Mouse (Mus musculus) Patski (cell line): Measurements from ENCODE around the gene Cpm. TPM values are rescaled to one million over a fixed set of nuclear protein-coding genes. Genes with fewer than 3 reads are reported as not detected.

Source experiments
- ATAC-seq: fragments of 100-300 bp; one replicate; pipeline ENCODE4 v1.8.0; 2021
- CTCF ChIA-PET: fragments of 350-600 bp; sonication (Branson Sonifier 250); formaldehyde crosslinking; loops from one replicate; lab custom pipeline; 2022; ENCODE audit warnings: inconsistent platforms; lab: Charles Lee
- POLR2A ChIA-PET: fragments of 350-600 bp; sonication (Branson Sonifier 250); formaldehyde crosslinking; loops from one replicate; lab custom pipeline; 2022; ENCODE audit warnings: antibody characterized with exemption, inconsistent platforms; lab: Charles Lee
- DNase-seq: peaks from one replicate; pipeline ENCODE4 v3.0.0-alpha.2; 2011; ENCODE audit warnings: low read depth, low spot score
- H3K27me3 ChIP-seq: fragments of 371-371 bp; one replicate; pipeline ENCODE4 v1.5.1; 2021
- CTCF ChIP-seq: fragments of 100-300 bp; IDR thresholded peaks from one replicate; pipeline ENCODE4 v1.5.1; 2021
- in situ Hi-C: fragments of 300-500 bp; cut with MboI; formaldehyde crosslinking; loops from 3 replicates; pipeline ENCODE4 v1.11.1; 2018; ENCODE audit warnings: low pct_unique_long_range_greater_than_20kb, mixed read lengths
- polyA plus RNA-seq: library from polyadenylated mRNA; unstranded; gene quantifications from one replicate; pipeline ENCODE4 v1.2.3, GENCODE M21; 2021

Cpm gene
- polyA plus RNA-seq, 1 experiment from 2014 or later = 1.4 TPM

GRCm38 (mm10) chr10:117659430-117659813 is 30.1 kb downstream of the Cpm start:
- in situ Hi-C loops = loop anchor here (25.0 kb wide), 1 partner anchor 397 kb away; no protein-coding TSS in a partner anchor
- ChIA-PET POLR2A (no interaction called here), CTCF (no interaction called here)
- no peaks in the 10 kb centered on the region for H3K27me3 ChIP-seq
- TF ChIP-seq CTCF = no peak
- ATAC-seq (no peak), DNase-seq (no peak)

GRCm38 (mm10) chr10:117659819-117660218 is 30.5 kb downstream of the Cpm start:
- no peaks in the 10 kb centered on the region for H3K27me3 ChIP-seq
- in situ Hi-C loops = loop anchor here (25.0 kb wide), 1 partner anchor 398 kb away; no protein-coding TSS in a partner anchor
- ChIA-PET CTCF (no interaction called here), POLR2A (no interaction called here)
- no peak for TF ChIP-seq CTCF
- ATAC-seq = no peak
- DNase-seq = no peak

DNA sequence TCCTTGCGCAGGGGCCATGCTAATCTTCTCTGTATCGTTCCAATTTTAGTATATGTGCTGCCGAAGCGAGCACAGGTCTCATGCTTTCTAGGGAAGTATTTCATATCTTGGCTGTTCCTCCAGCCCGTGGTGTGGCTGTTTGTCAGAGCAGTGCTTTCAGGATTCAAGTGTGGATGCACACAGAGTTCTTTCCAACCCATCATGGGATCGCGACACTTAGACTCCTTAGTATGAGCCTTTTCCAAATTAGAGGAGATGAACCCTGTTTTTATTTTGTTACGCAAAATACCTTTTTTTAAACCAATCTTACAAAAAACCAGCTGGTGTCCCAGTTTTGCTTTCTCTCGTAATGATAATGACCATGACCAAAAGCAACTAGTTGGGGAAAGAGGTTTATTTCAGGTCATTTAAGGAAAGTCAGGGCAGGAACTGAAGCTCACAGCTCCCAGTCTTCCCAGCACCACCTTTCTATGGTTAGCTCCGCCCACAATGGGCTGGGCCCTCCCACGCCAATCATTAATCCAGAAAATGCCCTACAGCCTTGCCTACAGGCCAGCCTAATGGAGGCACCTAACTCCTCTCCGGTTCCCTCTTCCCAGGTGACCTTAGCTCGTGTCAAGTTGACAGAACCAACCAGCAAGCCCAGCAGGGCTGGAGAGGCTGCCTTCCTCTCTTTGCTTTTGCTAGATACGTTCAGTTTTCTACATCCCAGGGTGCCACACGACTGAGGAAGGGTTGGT is 33.2 kb downstream of the Cpm start:
- TF ChIP-seq CTCF = no peak
- H3K27me3 ChIP-seq = no peaks in the 10 kb centered on the region
- in situ Hi-C loops = loop anchor here (25.0 kb wide), 1 partner anchor 400 kb away; no protein-coding TSS in a partner anchor
- CTCF ChIA-PET = no interaction called here
- ATAC-seq (no peak), DNase-seq (no peak)
- POLR2A ChIA-PET = no interaction called here

DNA sequence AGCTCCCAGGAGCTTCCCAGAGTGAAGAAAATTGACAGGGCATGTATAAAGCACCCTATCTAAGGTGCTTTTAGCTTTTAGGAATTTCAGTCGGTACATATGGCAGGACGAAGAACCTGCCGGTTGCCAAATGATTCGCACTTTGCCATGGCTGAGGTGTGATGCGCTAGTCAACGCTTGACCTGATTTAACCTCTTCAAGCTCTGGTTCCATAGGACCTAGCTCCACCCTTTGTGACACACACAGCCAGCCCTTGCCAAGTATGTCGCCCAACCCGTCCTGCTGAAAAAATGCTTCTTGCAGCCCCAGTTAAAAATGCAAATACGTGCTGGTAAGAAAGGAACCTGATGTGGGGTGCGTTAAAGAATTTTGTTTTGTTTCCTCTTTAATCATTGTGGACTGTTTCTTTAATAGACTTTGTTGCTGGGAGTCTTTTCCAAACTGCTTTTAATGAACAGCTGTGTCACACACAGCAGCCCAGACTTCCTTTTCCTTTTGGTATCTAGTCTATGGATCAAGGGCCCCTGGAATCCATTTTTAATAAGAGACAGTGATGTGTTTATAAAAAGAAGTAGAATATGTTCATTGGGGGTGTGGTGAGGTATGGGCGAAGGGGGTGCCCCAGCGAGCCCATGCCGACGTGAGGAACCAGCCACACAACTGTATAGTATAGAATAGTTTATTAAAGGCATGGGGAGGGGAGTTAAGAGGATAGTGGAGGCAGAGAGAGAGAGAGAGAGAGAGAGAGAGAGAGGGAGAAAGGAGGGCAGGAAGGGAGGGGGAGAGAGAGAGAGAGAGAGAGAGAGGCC is 34.0 kb downstream of the Cpm start:
- CTCF ChIA-PET = no interaction called here
- POLR2A ChIA-PET = interaction anchor here (0.6 kb wide), 1 partner anchor 297 kb away, joined by 3 read pairs; no protein-coding TSS in a partner anchor
- ATAC-seq (no peak), DNase-seq (no peak)
- TF ChIP-seq CTCF = no peak
- in situ Hi-C loops = loop anchor here (25.0 kb wide), 1 partner anchor 401 kb away; no protein-coding TSS in a partner anchor
- no peaks in the 10 kb centered on the region for H3K27me3 ChIP-seq

- in situ Hi-C loops = loop anchor here (25.0 kb wide), 1 partner anchor 402 kb away; no protein-coding TSS in a partner anchor
- no peak for TF ChIP-seq CTCF
- POLR2A ChIA-PET = interaction anchor here (0.6 kb wide), 1 partner anchor 298 kb away, joined by 3 read pairs; no protein-coding TSS in a partner anchor
- ATAC-seq (no peak), DNase-seq (no peak)
- no peaks in the 10 kb centered on the region for H3K27me3 ChIP-seq
- CTCF ChIA-PET = no interaction called here
Measured at GRCm38 (mm10) chr10:117663865-117664200, 34.5 kb downstream of the Cpm start.

DNA sequence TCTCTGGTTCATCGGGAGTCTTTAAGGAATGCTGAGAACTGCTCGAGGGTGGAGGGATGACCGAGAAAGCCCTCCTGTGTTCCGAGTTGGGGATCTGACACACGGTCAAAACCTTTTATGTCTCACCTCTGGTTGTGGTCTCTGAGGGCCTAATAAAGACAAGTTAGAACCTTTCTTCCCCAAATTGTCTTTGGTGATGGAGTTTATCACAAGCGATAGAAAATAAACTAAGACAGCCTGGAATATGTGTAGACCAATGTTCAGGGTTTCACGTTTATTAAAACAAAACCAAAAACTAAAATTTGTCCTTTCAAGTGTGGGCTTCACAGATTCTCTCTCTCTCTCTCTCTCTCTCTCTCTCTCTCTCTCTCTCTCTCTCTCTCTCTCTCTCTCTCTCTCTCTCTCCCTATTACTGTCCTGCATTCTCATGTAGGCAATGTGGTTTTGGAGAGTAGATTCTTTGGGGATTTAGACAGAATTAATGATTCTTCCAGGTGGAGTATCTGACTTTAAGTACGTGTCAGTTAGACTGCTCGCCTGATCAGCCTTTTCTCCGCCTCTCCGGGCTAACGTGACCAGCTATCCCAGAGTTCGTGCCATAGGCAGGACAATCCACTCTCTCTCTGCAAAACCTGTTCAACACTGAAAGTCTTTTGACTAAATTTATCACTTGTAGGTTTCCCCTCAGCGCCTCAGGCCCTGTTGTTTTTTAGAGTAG is 35.1 kb downstream of the Cpm start:
- in situ Hi-C loops = loop anchor here (25.0 kb wide), 1 partner anchor 402 kb away; no protein-coding TSS in a partner anchor
- ChIA-PET CTCF (no interaction called here), POLR2A (no interaction called here)
- ATAC-seq (no peak), DNase-seq (no peak)
- no peaks in the 10 kb centered on the region for H3K27me3 ChIP-seq
- TF ChIP-seq CTCF = no peak

DNA sequence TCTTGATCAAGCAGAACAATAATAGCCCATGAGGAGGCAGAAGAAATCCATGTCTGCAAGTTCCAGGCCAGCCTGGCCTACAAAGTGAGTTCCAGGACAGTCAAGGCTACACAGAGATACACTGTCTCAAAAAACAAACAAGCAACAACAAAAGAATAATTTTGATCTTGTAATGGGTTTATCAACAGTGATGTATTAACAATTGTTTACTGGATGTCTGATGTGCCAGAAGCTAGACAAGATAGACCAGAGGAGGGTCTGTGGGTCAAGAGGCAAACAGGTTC is 35.6 kb downstream of the Cpm start:
- in situ Hi-C loops = loop anchor here (25.0 kb wide), 1 partner anchor 403 kb away; no protein-coding TSS in a partner anchor
- H3K27me3 ChIP-seq = no peaks in the 10 kb centered on the region
- POLR2A ChIA-PET = no interaction called here
- no peak for DNase-seq
- no peak for TF ChIP-seq CTCF
- CTCF ChIA-PET = no interaction called here
- ATAC-seq = no peak

DNA sequence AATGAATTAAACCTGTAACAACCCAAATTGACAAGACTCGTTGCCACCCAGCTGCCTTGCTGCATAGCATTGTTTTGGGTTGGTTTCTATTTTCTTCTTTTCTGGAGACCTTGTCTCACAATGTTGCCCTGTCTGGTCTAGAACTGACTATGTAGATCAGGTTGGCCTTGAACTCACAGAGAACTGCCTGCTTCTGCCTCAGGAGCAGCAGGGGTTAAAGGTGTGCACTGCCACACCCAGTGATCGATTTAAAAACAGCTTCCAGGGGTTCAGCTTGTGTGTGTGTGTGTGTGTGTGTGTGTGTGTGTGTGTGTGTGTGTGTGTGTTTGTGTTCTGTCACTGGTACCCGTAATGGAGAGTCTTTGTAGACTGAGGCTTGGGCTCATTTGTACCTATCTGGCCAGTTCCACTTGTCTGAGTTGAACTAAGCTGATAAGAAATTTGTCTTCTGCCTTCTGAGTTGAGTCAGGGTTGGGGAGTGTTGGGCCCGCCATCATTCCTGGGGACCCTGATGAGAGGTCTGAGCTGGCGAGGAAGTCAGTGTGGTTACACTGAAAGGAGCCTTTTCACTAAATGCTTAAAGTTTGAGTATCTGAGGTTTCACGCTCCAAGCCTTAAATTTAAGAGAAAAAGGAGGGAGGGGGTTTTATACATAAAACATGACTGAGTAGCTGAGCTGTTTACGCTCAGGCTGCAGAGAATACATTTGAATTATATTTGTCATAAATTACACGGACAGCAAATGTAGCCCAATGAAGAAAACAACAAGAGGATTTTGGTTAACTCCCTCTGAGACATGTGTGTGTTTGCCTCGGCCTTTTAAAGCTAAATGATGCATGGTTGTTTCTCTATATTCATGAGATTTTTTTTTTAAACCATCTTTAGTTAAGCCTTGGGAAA is 36.3 kb downstream of the Cpm start:
- ATAC-seq (no peak), DNase-seq (no peak)
- no peaks in the 10 kb centered on the region for H3K27me3 ChIP-seq
- TF ChIP-seq CTCF = no peak
- ChIA-PET CTCF (no interaction called here), POLR2A (no interaction called here)
- in situ Hi-C loops = loop anchor here (25.0 kb wide), 1 partner anchor 403 kb away; no protein-coding TSS in a partner anchor

- ATAC-seq (no peak), DNase-seq (no peak)
- POLR2A ChIA-PET = no interaction called here
- no peak for TF ChIP-seq CTCF
- CTCF ChIA-PET = no interaction called here
- in situ Hi-C loops = loop anchor here (25.0 kb wide), 1 partner anchor 404 kb away; no protein-coding TSS in a partner anchor
- H3K27me3 ChIP-seq = no peaks in the 10 kb centered on the region
Measured at GRCm38 (mm10) chr10:117666361-117666760, 37.1 kb downstream of the Cpm start.
